Mouse (Mus musculus): ENCODE results near the gene Hes2. TPM values are rescaled to one million over a fixed set of nuclear protein-coding genes. Genes with fewer than 3 reads are reported as not detected.
A peak's percentile ranks its signal among the peaks of the same experiment; 100 is the strongest.

The Hes2 gene
- total and polyA plus RNA-seq, 3 experiments: not detected

- no peak for DNase-seq
Measured at GRCm38 (mm10) chr4:152186205-152187082, 27.8 kb downstream of the Hes2 start.

- no peak for DNase-seq
Measured at GRCm38 (mm10) chr4:152187142-152187541, 28.5 kb downstream of the Hes2 start.

DNA sequence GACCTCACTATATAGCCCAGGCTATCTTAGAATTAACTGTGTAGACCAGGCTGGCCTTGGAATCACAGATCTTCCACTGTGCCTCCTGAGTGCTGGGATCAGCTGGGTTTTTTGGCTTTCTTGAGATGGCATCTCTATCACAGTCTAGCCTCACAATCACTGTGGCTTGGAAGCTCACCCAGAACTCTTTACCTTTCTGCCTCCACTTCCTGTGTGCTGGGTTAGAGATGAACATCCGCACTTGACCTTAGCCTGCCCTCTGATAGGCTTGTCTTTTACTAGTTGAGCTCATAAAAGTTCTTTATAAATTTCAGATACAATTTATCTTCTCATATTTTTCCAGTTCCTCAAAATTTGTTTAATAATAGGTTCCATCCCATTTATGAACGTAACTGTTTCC is 30.0 kb downstream of the Hes2 start:
- DNase-seq: no peak

DNA sequence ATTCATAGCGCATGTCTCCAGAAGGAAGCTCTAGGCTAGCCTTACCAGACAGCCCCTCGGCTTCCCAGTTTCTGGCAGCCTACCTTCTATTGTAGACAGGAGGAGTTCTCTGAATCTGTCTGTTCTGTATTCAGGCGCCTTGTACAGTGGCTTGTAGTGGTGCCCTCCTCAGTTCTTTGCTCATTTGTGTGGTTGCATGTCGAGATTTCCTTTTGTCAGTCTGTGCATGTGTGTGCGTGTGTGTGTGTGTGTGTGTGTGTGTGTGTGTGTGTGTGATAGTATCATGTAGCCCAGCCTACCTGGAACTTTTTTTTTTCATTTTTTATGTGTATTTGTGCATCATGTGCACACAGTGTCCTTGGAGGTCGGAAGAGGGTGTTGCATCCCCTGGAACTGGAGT is 30.4 kb downstream of the Hes2 start:
- DNase-seq: no peak

DNA sequence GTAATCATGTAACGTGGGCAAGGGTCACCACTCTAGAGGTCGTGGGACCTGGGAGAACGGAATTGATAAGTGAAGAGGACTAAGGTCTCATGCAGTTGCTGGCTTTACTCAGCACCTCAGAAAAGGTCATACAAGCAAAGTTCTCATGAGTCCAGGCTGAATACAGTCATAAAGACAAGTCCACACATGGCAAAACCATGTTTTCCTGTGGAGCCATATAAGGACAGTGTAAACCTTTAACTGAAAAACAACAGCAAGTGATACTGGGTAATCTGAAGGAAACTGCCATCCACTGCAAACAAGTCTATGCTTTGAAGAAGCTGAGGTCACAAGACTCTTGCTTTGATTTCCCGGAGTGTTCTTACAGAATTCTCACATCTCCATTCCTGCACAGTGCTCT is 31.0 kb downstream of the Hes2 start:
- no peak for DNase-seq

DNA sequence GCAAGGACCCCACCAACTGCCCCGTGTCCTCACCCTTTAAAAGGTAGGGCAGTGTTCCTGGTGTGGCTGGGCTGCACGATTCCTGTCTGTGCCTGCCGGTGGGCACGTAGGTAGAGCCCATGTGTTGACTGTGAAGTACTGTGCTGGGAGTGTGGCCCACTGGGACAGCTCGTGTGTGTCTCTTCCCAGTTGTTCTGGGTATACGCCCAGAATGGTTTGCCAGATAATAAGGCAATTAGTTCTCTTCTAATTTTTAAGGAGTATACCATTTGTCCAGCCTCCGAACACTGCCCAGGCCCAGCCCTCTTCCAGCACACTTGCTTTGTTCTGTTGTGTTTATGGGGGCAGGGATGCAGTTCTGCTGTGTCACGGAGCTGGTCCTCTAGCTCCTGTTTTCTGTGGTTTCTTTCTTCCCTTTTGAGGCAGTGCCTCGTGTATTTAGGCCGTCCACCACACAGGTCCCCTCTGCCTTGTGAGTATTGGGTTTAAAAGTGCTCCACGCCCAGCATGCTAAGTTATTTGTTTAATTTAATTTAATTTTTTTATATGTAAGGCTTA is 31.5 kb downstream of the Hes2 start:
- DNase-seq: no peak

- no peak for DNase-seq
Measured at GRCm38 (mm10) chr4:152190701-152191100, 32.0 kb downstream of the Hes2 start.

GRCm38 (mm10) chr4:152192569-152192968 is 33.9 kb downstream of the Hes2 start:
- no peak for DNase-seq

DNA sequence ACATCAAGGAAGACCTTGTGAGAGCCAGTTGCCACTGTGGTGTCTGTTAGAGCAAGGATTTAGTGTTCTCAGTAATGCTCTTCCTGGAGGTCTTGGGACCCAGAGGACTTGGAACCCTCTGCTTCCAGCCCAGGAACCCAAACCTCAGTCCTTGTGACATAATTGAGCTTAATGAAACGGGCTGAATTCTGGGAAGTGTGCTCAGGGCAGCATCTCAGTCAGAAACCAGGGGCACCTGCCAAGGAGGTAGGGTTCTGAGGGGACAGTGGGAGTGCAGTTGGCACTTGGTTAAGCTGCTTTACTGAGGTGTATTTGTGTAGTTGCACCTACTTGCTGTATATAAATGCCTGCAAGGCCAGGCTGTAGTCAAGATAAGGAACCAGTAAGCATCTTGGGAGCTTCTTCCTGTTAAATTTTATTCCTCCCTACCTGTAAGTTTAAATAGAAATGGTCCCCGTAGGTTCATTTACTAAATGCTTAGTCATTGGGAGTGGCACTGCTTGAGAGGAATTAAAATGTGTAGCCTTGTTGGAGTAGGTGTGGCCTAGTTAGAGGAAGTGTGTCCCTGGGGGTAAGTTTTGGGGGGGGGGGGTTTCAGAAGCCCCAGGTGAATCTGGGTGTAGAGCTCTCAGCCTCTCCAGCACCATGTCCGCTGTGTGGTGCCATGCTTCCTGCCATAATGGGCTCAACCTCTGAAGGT is 36.0 kb downstream of the Hes2 start:
- no peak for DNase-seq

DNA sequence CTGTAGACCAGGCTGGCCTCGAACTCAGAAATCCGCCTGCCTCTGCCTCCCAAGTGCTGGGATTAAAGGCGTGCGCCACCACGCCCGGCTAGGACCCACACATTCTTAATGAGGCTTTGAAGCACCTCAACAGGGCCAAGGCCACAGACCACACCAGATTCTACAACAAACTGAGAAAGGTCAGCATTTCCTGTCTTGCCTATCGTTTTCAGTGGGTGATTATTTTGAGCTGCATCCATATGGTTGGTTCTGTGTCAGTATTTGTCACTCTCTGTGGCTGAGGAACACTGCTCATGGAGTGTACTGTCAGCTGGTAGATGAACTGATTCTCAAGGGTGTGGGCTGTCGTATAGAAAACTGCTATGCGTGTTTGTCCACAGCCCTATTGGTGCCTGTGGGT is 37.6 kb downstream of the Hes2 start:
- no peak for DNase-seq

DNA sequence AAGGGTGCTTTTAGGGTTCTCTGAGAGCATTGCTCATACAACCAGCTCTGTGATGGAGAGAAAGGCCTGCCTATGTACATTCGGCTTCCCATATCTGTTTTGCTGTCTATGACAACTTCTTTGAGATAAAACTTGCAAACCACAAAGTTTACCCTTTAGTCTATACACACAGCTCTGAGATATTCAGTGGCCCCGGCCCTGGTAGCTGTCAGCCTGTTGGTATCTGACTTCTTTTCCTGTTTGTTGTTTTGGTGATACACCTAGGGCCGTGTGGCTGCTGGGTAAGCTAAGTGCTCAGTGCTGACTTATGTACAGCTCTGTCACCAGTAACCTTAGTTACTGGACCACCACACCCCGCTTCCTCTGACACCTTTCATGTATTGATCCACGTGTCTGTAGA is 38.9 kb downstream of the Hes2 start:
- DNase-seq: no peak

- DNase-seq: no peak
Measured at GRCm38 (mm10) chr4:152199617-152200016, 41.0 kb downstream of the Hes2 start.

DNA sequence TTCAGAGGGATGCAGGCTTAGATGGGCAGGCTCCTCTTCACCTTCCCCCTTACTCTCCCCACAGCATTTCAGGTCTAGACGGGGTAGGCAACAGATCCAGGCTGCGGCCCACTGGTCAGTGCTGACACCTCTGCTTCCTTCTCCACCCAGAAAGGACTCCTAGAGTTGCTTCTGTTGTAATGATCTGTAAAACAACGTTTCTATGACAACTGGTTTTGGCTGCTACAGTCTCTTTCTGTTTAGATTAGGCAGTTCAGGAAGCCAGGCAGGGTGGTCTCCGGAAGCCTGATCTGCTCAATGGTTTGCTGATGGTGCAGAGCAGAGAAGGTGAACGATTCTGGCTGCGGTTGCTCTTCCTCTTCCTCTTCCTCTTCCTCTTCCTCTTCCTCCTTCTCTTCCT is 42.8 kb downstream of the Hes2 start:
- no peak for DNase-seq

- DNase-seq: no peak
Measured at GRCm38 (mm10) chr4:152202418-152202817, 43.8 kb downstream of the Hes2 start.

- peak; percentile 34 for DNase-seq
Measured at GRCm38 (mm10) chr4:152202905-152203304, 44.2 kb downstream of the Hes2 start.

DNA sequence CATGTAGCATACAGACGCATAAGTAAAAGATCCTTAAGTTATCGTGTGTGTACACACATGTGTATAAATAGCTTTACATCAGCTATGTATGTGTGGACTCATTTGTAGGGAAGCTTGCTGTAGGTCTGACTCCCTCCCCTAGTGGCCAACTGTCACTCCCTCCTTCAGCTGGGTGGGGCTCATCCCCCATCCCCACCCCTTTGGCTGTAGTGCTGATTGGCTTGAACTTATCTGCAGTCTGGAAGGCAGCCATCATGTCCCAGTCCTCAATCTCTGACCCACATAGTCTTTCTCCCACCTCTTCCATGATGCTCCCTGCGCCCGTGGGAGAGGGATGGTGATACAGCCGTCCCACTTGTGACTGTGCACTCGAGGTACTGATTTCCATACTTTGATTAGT is 46.0 kb downstream of the Hes2 start:
- no peak for DNase-seq

GRCm38 (mm10) chr4:152206199-152206598 is 47.5 kb downstream of the Hes2 start:
- no peak for DNase-seq

DNA sequence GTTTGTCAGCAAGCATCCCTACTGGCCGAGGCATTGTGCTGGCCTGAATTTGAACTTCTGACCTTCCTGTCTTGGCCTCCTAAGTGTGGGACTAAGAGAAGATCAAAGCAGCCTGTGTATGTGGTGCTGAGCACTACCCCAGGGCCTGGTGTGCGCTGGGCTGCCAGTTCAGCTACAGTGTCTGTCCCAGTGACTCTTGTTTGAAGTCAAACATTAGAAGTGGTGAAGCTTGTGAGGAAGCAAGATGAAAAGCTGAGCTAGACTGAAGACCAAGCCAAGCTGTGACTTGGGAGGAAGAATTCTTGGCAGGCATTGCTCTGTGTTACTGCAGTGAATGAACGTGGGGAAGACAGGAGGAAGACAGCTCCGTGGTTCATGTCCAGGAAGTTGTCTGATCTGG is 51.0 kb downstream of the Hes2 start:
- no peak for DNase-seq

Other genes with a start within 250 kb of the Hes2 start
- 100 to 1,000 TPM in 1 of 2 experiments, 10 to 100 TPM in 1; 97.7 to 103 TPM for gene Dnajc11, start 225.2 kb upstream of the Hes2 start, total RNA-seq (2021)
- gene Dnajc11, start 225.2 kb upstream of the Hes2 start, polyA plus RNA-seq (2012; rRNA removed): 84.5 and 107 TPM in 2 replicates
- 10 to 100 TPM; 13.8 to 24.1 TPM for gene Thap3, start 169.9 kb upstream of the Hes2 start, total RNA-seq (2021)
- gene Thap3, start 169.9 kb upstream of the Hes2 start, polyA plus RNA-seq (2012; rRNA removed): 64.6 and 88.7 TPM in 2 replicates
- 10 to 100 TPM; 12.1 to 14.2 TPM for gene Phf13, start 162.6 kb upstream of the Hes2 start, total RNA-seq (2021)
- gene Phf13, start 162.6 kb upstream of the Hes2 start, polyA plus RNA-seq (2012; rRNA removed): 22.8 and 24.3 TPM in 2 replicates
- 10 to 100 TPM; 17.8 to 23.7 TPM for gene Klhl21, start 150.1 kb upstream of the Hes2 start, total RNA-seq (2021)
- gene Klhl21, start 150.1 kb upstream of the Hes2 start, polyA plus RNA-seq (2012; rRNA removed): 70.8 and 71.2 TPM in 2 replicates
- 10 to 100 TPM in 1 of 2 experiments, 1 to 10 TPM in 1; 7.9 to 10.2 TPM for gene Zbtb48, start 131.2 kb upstream of the Hes2 start, total RNA-seq (2021)
- 9.1 and 10.5 TPM in 2 replicates for gene Zbtb48, start 131.2 kb upstream of the Hes2 start, polyA plus RNA-seq (2012; rRNA removed)
- 1 to 10 TPM in 1 of 2 experiments, not detected in 1; 1.4 TPM for gene Tas1r1, start 120.3 kb upstream of the Hes2 start, total RNA-seq (2021)
- gene Tas1r1, start 120.3 kb upstream of the Hes2 start, polyA plus RNA-seq (2012; rRNA removed): 0.09 TPM in 1 of 2 replicates, not detected in the other
- gene Nol9, start 119.5 kb upstream of the Hes2 start, total RNA-seq (2021): 10 to 100 TPM; 16.8 to 30.6 TPM
- gene Nol9, start 119.5 kb upstream of the Hes2 start, polyA plus RNA-seq (2012; rRNA removed): 21.3 and 27.4 TPM in 2 replicates
- 10 to 100 TPM in 1 of 2 experiments, 1 to 10 TPM in 1; 7.4 to 15.5 TPM for gene Plekhg5, start 86.4 kb upstream of the Hes2 start, total RNA-seq (2021)
- 21.9 and 30.7 TPM in 2 replicates for gene Plekhg5, start 86.4 kb upstream of the Hes2 start, polyA plus RNA-seq (2012; rRNA removed)
- gene Tnfrsf25, start 42.9 kb upstream of the Hes2 start, total RNA-seq (2021): 1 to 10 TPM in 1 of 2 experiments, under 1 TPM in 1; 0.79 to 1.3 TPM
- gene Tnfrsf25, start 42.9 kb upstream of the Hes2 start, polyA plus RNA-seq (2012; rRNA removed): 2.5 TPM in 2 replicates
- 1 to 10 TPM; 1.7 to 2.3 TPM for gene Espn, start 6.5 kb upstream of the Hes2 start, total RNA-seq (2021)
- gene Espn, start 6.5 kb upstream of the Hes2 start, polyA plus RNA-seq (2012; rRNA removed): 8.3 and 10.4 TPM in 2 replicates
- 10 to 100 TPM; 43.4 to 65.0 TPM for gene Acot7, start 19.3 kb downstream of the Hes2 start, total RNA-seq (2021)
- 22.1 and 25.5 TPM in 2 replicates for gene Acot7, start 19.3 kb downstream of the Hes2 start, polyA plus RNA-seq (2012; rRNA removed)
- 1 to 10 TPM; 3.5 to 8.3 TPM for gene Gpr153, start 115.4 kb downstream of the Hes2 start, total RNA-seq (2021)
- gene Gpr153, start 115.4 kb downstream of the Hes2 start, polyA plus RNA-seq (2012; rRNA removed): 16.6 and 22.4 TPM in 2 replicates
- not detected for gene Hes3, start 132.8 kb downstream of the Hes2 start, total RNA-seq (2021)
- 0.30 TPM in 1 of 2 replicates, not detected in the other for gene Hes3, start 132.8 kb downstream of the Hes2 start, polyA plus RNA-seq (2012; rRNA removed)
- 10 to 100 TPM; 34.6 to 49.1 TPM for gene Icmt, start 138.4 kb downstream of the Hes2 start, total RNA-seq (2021)
- gene Icmt, start 138.4 kb downstream of the Hes2 start, polyA plus RNA-seq (2012; rRNA removed): 39.5 and 48.3 TPM in 2 replicates
- 1 to 10 TPM in 1 of 2 experiments, under 1 TPM in 1; 0.84 to 1.1 TPM for gene Rnf207, start 160.1 kb downstream of the Hes2 start, total RNA-seq (2021)
- gene Rnf207, start 160.1 kb downstream of the Hes2 start, polyA plus RNA-seq (2012; rRNA removed): 0.26 and 0.67 TPM in 2 replicates
- gene Rpl22, start 166.9 kb downstream of the Hes2 start, total RNA-seq (2021): 100 to 1,000 TPM; 401 to 498 TPM
- 12.3 and 12.5 TPM in 2 replicates for gene Rpl22, start 166.9 kb downstream of the Hes2 start, polyA plus RNA-seq (2012; rRNA removed)
- 1 to 10 TPM; 5.0 to 7.9 TPM for gene Chd5, start 179.8 kb downstream of the Hes2 start, total RNA-seq (2021)
- 3.0 and 3.5 TPM in 2 replicates for gene Chd5, start 179.8 kb downstream of the Hes2 start, polyA plus RNA-seq (2012; rRNA removed)